Mouse (Mus musculus) midbrain, postnatal 0 days (tissue): ENCODE data around the gene Ergic1. TPM values are rescaled to one million over a fixed set of nuclear protein-coding genes. Genes with fewer than 3 reads are reported as not detected.

Experiments
- ATAC-seq: fragments of 200-750 bp; cut with Nextera tagmentation; 2 replicates; pipeline ENCODE4 v1.8.0; 2017; ENCODE audit warnings: moderate number of reproducible peaks, mild to moderate bottlenecking, moderate TSS enrichment, moderate library complexity; ENCODE audit not compliant: low FRiP score
- DNase-seq: peaks from one replicate; pipeline ENCODE4 v3.0.0-alpha.2; 2015; ENCODE audit warnings: low spot score
- H3K27ac ChIP-seq: fragments of 300-500 bp; sonication (generic); 2 replicates; pipeline ENCODE4 v1.5.1; 2014; ENCODE audit warnings: low read depth, mild to moderate bottlenecking, low read length, mixed read lengths
- H3K27me3 ChIP-seq: fragments of 300-500 bp; sonication (generic); 2 replicates; pipeline ENCODE4 v1.6.1; 2014; ENCODE audit warnings: low read length, control low read depth, mixed read lengths; ENCODE audit not compliant: insufficient read depth
- H3K36me3 ChIP-seq: fragments of 300-500 bp; sonication (generic); 2 replicates; pipeline ENCODE4 v1.6.1; 2014; ENCODE audit warnings: low read length, control low read depth, mixed read lengths; ENCODE audit not compliant: insufficient read depth
- H3K4me1 ChIP-seq: fragments of 300-500 bp; sonication (generic); 2 replicates; pipeline ENCODE4 v1.6.1; 2014; ENCODE audit warnings: mild to moderate bottlenecking, control low read depth, antibody characterized with exemption, low read length, mixed read lengths; ENCODE audit not compliant: insufficient read depth
- H3K4me2 ChIP-seq: fragments of 300-500 bp; sonication (generic); 2 replicates; pipeline ENCODE4 v1.6.1; 2014; ENCODE audit warnings: low read depth, mild to moderate bottlenecking, low read length, mixed read lengths; ENCODE audit not compliant: poor library complexity, severe bottlenecking
- H3K4me3 ChIP-seq: fragments of 300-500 bp; sonication (generic); 2 replicates; pipeline ENCODE4 v1.5.1; 2014; ENCODE audit warnings: low read depth, mild to moderate bottlenecking, low read length, moderate library complexity
- H3K9ac ChIP-seq: fragments of 300-500 bp; sonication (generic); replicated peaks from 2 replicates; pipeline ENCODE4 v1.6.1; 2014; ENCODE audit warnings: mild to moderate bottlenecking, low read length, moderate library complexity, mixed read lengths; ENCODE audit not compliant: poor library complexity, severe bottlenecking
- H3K9me3 ChIP-seq: fragments of 300-500 bp; sonication (generic); 2 replicates; pipeline ENCODE4 v1.6.1; 2016; ENCODE audit warnings: low read length, control low read depth
- CTCF ChIP-seq: IDR thresholded peaks from 2 replicates; pipeline ENCODE4 v1.5.1; 2016; ENCODE audit warnings: antibody characterized with exemption, mild to moderate bottlenecking
- WGBS: fragments of 180-500 bp; shearing (Covaris S2); extraction: QIAGEN DNeasy Blood & Tissue Kit; methylation state at CpG from one replicate; pipeline ENCODE4 v1.1.7; 2014; 5-methylcytosine and 5-hydroxymethylcytosine counted together
- polyA plus RNA-seq: library from polyadenylated mRNA; unstranded; fragments of >200 nt; fragmentation: Nextera tagmentation; extraction: Ambion mirVana; gene quantifications from 2 replicates; pipeline ENCODE4 v1.2.1, GENCODE M21; 2015
- total RNA-seq: library from RNA; depleted of rRNA; stranded (reverse); fragments of >200 nt; gene quantifications from 2 replicates; pipeline ENCODE4 v1.2.3, GENCODE M21; 2014

Gene Ergic1
- total and polyA plus RNA-seq, 2 experiments from 2014 or later: 99.6 to 216 TPM

DNA sequence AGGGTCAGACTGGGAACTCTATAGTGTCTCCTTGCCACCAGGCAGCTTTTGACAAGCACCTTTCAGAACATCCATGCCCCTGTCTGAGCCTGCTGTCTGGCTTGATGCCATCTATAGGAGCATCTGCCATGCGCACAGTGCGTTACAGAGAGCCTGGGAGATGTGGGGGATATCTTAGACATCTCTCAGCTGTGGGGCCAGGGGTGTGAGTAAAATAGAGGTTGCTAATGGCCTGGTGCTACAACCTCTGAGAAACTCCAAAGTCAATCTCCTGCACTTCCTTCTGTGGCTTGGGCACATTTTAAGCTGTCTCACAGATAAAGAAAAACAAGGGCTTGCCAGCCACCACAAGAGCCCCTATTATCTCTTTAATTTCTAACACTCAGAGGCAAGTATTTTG, 128.5 kb downstream of the Ergic1 start:
- Histone ChIP-seq H3K36me3 (no peaks in the 10 kb centered on the region), H3K9me3 (no peaks in the 10 kb centered on the region), H3K4me3 (no peak overlapping the region), H3K4me2 (no peak overlapping the region), H3K9ac (0 out of 2 replicates have a peak overlapping the region, but pooled peaks have one; percentile 1), H3K27me3 (no peaks in the 10 kb centered on the region), H3K27ac (peak overlapping the region; percentile 43), H3K4me1 (no peaks in the 10 kb centered on the region)
- TF ChIP-seq CTCF: no peak
- ATAC-seq (no peak), DNase-seq (no peak)
- 74% methylated on average over 2 of the region's 2 CpGs for WGBS

DNA sequence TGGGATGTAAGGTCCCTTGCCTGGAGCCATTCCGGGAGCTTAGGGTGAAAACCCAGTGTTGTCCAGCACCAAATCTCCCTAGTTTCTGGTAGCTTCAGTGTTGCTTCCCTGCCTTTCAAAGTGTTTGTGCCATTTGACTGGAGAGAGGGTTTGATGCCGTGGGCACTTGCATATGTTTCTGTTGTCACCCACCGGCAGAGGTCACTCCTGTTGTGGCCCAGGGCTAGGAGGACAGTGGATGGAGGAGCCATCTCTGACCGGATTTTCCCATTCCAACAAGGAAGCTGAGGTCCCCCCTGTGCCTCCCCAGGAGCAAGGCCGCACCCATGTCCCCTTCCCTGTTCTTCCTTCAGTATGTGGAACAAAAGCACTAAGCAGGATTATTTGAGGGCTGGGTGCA, 128.9 kb downstream of the Ergic1 start:
- TF ChIP-seq CTCF: no peak
- ATAC-seq: no peak
- Histone ChIP-seq H3K27ac (no peak overlapping the region; the same call in 1 of the 2 replicates), H3K4me3 (no peak overlapping the region), H3K4me2 (no peak overlapping the region), H3K36me3 (no peaks in the 10 kb centered on the region), H3K4me1 (no peaks in the 10 kb centered on the region), H3K9ac (no peak overlapping the region), H3K27me3 (no peaks in the 10 kb centered on the region), H3K9me3 (no peaks in the 10 kb centered on the region)
- no peak for DNase-seq
- 72% methylated on average over 5 of the region's 5 CpGs for WGBS

DNA sequence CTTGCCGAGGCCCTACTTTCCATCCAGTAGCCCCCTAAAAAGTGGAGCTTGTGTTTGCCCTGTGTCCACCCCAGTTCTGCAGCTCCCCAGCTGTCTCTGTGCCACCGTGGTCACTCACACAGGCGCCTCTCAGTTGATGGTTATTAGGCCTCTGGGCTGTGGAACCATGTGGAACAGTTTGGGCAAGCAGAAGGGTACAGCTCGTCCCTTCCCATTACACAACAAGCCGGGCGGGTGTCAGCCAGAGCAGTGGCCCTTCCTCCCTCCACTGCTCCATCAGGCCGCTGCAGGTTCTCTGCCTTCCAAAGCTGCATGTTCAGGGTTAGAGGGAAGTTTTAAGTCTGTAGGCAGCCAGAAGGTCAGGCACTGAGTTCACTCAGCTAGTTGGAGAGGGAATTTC, 129.8 kb downstream of the Ergic1 start:
- Histone ChIP-seq H3K4me2 (no peak overlapping the region), H3K9me3 (no peaks in the 10 kb centered on the region), H3K4me3 (no peak overlapping the region), H3K27ac (no peak overlapping the region), H3K4me1 (no peaks in the 10 kb centered on the region), H3K36me3 (no peaks in the 10 kb centered on the region), H3K27me3 (no peaks in the 10 kb centered on the region), H3K9ac (no peak overlapping the region)
- ATAC-seq: no peak
- DNase-seq: no peak
- no peak for TF ChIP-seq CTCF
- 87% methylated on average over 7 of the region's 7 CpGs for WGBS

DNA sequence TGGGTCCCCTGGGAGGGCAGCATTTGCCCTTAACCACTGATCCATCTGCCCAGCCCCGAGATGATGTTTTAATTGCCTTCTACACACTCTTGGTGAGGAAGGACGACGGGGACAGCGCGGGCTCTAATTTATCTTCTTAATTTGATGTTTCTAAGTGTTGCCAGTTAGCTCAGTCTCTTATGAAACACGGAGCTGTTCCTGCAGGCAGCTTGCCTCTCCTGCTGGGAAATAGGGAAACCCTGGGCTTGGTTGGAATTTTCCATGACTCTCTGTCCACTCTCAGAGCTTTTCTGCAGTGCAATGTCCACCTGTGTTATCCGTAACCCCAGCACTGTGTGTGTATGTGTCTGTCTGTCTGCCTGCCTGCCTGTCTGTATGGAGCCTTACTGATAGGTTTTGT, 132.1 kb downstream of the Ergic1 start:
- no peak for TF ChIP-seq CTCF
- ATAC-seq (no peak), DNase-seq (no peak)
- no peaks in the 10 kb centered on the region for H3K27me3 ChIP-seq
- WGBS: 86% methylated on average over 7 of the region's 7 CpGs
- H3K4me1 ChIP-seq: no peaks in the 10 kb centered on the region
- no peak overlapping the region for H3K27ac ChIP-seq
- no peak overlapping the region for H3K4me3 ChIP-seq
- no peaks in the 10 kb centered on the region for H3K9me3 ChIP-seq
- H3K36me3 ChIP-seq: peaks cover 12% of the 10 kb centered on the region
- no peak overlapping the region for H3K4me2 ChIP-seq
- no peak overlapping the region for H3K9ac ChIP-seq

DNA sequence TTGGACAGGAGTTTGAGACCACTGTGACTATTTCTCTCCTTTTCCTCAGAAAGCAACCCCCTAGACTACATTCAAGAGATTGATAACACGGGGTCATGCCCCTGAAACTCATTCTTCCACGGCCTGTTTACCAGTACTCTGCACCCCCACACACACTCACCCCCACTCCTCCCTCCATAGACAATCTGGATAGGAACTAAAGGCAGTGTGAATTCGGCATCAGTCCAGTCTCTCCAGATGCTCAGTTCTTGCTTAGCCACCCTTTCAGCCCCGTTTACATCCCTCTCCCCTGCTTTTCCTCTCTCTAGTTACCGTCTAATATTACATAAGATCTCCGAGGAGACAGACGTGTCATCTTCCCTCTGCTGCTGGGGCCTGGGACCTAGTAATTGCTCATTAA, 132.9 kb downstream of the Ergic1 start:
- Histone ChIP-seq H3K4me2 (no peak overlapping the region), H3K36me3 (peaks cover 18% of the 10 kb centered on the region), H3K9me3 (no peaks in the 10 kb centered on the region), H3K9ac (no peak overlapping the region), H3K27ac (no peak overlapping the region), H3K4me1 (no peaks in the 10 kb centered on the region), H3K27me3 (no peaks in the 10 kb centered on the region), H3K4me3 (no peak overlapping the region)
- TF ChIP-seq CTCF: no peak
- DNase-seq: no peak
- no peak for ATAC-seq
- 85% methylated on average over 7 of the region's 7 CpGs for WGBS

DNA sequence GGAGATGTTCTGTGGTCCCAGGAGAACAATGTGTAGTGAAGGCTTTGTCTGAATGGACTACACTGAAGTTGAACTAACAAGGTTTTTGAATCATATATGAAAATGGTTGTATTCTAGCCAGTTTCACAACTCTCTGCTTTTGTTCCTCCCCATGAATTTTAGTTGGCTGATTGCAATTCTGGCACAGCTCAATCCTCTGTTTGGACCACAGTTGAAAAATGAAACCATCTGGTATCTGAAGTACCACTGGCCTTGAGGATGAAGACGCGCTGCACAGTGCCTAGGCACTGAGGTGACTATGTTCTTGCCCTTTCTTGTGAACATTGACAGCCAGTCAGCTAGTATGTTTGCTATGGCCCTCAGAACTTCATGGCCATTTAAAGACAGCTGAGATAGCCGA, 133.9 kb downstream of the Ergic1 start:
- no peak for ATAC-seq
- peaks cover 24% of the 10 kb centered on the region for H3K36me3 ChIP-seq

More for the DNA sequence above, 133.9 kb downstream of the Ergic1 start:
- Histone ChIP-seq H3K9ac (no peak overlapping the region), H3K9me3 (no peaks in the 10 kb centered on the region), H3K27me3 (no peaks in the 10 kb centered on the region), H3K4me3 (no peak overlapping the region), H3K27ac (no peak overlapping the region), H3K4me2 (no peak overlapping the region), H3K4me1 (no peaks in the 10 kb centered on the region)
- no peak for TF ChIP-seq CTCF
- DNase-seq: no peak
- WGBS: 98% methylated on average over 3 of the region's 3 CpGs
